Mouse (Mus musculus): ENCODE measurements around the gene Ncbp1. TPM values are rescaled to one million over a fixed set of nuclear protein-coding genes. Genes with fewer than 3 reads are reported as not detected.

Ncbp1 gene
- polyA plus RNA-seq, 1 experiment from 2014 or later, result 145 TPM

- Histone ChIP-seq H3K27ac (ENCODE audit: low read depth, low read length) (no peak overlapping the region), H3K36me3 (ENCODE audit: control insufficient read depth, insufficient read depth, low read length) (no peaks in the 10 kb centered on the region), H3K9ac (ENCODE audit: low read length) (no peak overlapping the region), H3K4me2 (ENCODE audit: low read depth) (no peak overlapping the region), H3K4me1 (ENCODE audit: control insufficient read depth, insufficient read depth, low read length) (peaks cover 2% of the 10 kb centered on the region; the same call in 1 of the 2 replicates), H3K4me3 (ENCODE audit: low read depth, low read length) (no peak overlapping the region), H3K9me3 (ENCODE audit: control insufficient read depth, low read length) (no peaks in the 10 kb centered on the region), H3K27me3 (ENCODE audit: control insufficient read depth, insufficient read depth, low read length) (no peaks in the 10 kb centered on the region)
- WGBS, result 54% methylated on average over 7 of the region's 7 CpGs
- ATAC-seq (ENCODE audit: insufficient read depth, low FRiP score, low TSS enrichment), result no peak
- DNase-seq (ENCODE audit: low spot score), result no peak
Observed at GRCm38 (mm10) chr4:46100539-46100938, 37.9 kb upstream of the Ncbp1 start.

- Histone ChIP-seq H3K4me1 (ENCODE audit: control insufficient read depth, insufficient read depth, low read length) (peaks cover 2% of the 10 kb centered on the region; the same call in 1 of the 2 replicates), H3K4me3 (ENCODE audit: low read depth, low read length) (no peak overlapping the region), H3K27ac (ENCODE audit: low read depth, low read length) (peak overlapping the region; percentile 21; the same call in 1 of the 2 replicates), H3K9me3 (ENCODE audit: control insufficient read depth, low read length) (no peaks in the 10 kb centered on the region), H3K27me3 (ENCODE audit: control insufficient read depth, insufficient read depth, low read length) (no peaks in the 10 kb centered on the region), H3K9ac (ENCODE audit: low read length) (no peak overlapping the region), H3K36me3 (ENCODE audit: control insufficient read depth, insufficient read depth, low read length) (no peaks in the 10 kb centered on the region), H3K4me2 (ENCODE audit: low read depth) (no peak overlapping the region)
- WGBS, result 37% methylated on average over 14 of the region's 14 CpGs
- ATAC-seq (ENCODE audit: insufficient read depth, low FRiP score, low TSS enrichment) (no peak), DNase-seq (ENCODE audit: low spot score) (no peak)
Observed at GRCm38 (mm10) chr4:46101211-46101711, 37.2 kb upstream of the Ncbp1 start.

DNA sequence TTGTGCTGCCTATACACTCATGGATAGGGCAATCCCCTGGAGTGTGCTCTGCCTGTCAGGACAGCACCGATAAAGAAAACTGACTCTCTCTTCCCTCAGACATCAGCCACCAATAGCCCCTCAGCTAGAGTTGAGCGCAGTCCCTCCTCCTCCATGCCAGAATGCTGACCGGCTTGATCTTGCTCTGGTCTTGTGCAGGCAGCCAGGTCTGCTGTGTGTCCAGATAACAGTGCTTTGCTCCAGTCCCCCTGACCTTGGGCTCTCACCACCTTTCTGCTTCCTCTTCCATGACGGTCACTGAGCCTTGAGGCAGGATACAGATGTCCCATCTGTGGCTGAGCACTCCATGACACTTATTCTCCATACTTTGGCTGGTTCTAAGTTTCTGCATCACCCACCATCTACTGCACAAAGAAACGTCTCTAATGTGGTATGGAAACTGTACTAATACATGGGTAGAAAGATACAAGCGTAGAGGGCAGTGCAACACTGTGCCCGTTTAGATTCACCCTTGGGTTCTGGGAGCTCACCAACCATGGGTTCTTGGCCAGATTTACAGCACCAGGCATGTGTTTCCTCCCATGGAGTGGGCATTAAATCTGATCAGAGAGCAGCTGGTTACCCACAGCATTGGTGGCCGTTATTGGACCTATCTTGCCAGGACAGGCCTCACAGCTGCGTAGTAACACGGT is 36.2 kb upstream of the Ncbp1 start:
- Histone ChIP-seq H3K9me3 (ENCODE audit: control insufficient read depth, low read length) (no peaks in the 10 kb centered on the region), H3K9ac (ENCODE audit: low read length) (no peak overlapping the region), H3K27me3 (ENCODE audit: control insufficient read depth, insufficient read depth, low read length) (no peaks in the 10 kb centered on the region), H3K4me2 (ENCODE audit: low read depth) (no peak overlapping the region), H3K36me3 (ENCODE audit: control insufficient read depth, insufficient read depth, low read length) (no peaks in the 10 kb centered on the region), H3K27ac (ENCODE audit: low read depth, low read length) (no peak overlapping the region), H3K4me1 (ENCODE audit: control insufficient read depth, insufficient read depth, low read length) (peaks cover 2% of the 10 kb centered on the region; the same call in 1 of the 2 replicates), H3K4me3 (ENCODE audit: low read depth, low read length) (no peak overlapping the region)
- no peak for ATAC-seq (ENCODE audit: insufficient read depth, low FRiP score, low TSS enrichment)
- DNase-seq (ENCODE audit: low spot score), result no peak
- 90% methylated on average over 10 of the region's 10 CpGs for WGBS

DNA sequence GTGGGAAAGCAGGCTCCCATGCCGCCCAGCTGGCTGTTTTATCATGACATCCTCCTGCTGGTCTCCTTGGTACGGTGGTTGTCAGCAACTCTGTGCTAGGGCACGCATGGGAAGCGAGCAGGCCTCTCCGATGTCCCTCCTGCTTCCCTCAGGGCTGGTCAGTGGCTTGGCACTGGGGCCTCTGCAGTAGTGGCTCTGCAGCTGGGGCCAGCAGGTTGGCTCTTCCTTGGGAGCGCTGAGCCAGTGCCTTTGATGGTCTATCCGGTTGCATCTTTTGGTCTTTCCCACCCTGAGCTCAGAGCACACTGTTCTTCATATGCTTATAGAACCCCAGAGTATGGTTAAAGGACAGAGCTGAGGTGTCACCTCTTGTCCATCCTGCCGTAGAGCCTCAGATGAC is 28.3 kb upstream of the Ncbp1 start:
- Histone ChIP-seq H3K4me3 (ENCODE audit: low read depth, low read length) (no peak overlapping the region), H3K27ac (ENCODE audit: low read depth, low read length) (no peak overlapping the region), H3K4me1 (ENCODE audit: control insufficient read depth, insufficient read depth, low read length) (no peaks in the 10 kb centered on the region), H3K27me3 (ENCODE audit: control insufficient read depth, insufficient read depth, low read length) (no peaks in the 10 kb centered on the region), H3K9ac (ENCODE audit: low read length) (no peak overlapping the region), H3K4me2 (ENCODE audit: low read depth) (no peak overlapping the region), H3K9me3 (ENCODE audit: control insufficient read depth, low read length) (no peaks in the 10 kb centered on the region), H3K36me3 (ENCODE audit: control insufficient read depth, insufficient read depth, low read length) (peaks cover 5% of the 10 kb centered on the region; the same call in 1 of the 2 replicates)
- 88% methylated on average over 8 of the region's 8 CpGs for WGBS
- no peak for ATAC-seq (ENCODE audit: insufficient read depth, low FRiP score, low TSS enrichment)
- no peak for DNase-seq (ENCODE audit: low spot score)

DNA sequence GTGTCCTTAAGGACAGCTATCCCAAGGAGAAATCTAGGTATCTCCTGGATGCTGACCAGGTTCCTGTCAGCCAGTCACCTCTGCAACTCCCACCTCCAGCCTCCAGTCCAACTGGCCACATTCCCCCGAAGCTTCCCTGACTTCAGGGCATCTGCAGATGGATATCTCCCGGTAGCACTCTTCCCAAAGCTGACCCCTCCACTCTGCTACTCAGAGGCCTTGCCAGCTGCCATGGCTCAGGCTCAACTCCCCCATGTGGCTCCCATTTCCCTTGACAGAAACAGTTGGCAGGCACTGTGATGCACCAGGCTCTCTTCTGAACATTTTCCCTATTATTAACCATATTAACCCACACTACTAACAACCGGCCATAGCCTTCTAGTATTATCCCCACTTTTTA is 27.1 kb upstream of the Ncbp1 start:
- no peak overlapping the region for H3K4me2 ChIP-seq (ENCODE audit: low read depth)
- no peak overlapping the region for H3K9ac ChIP-seq (ENCODE audit: low read length)
- H3K36me3 ChIP-seq (ENCODE audit: control insufficient read depth, insufficient read depth, low read length), result peaks cover 11% of the 10 kb centered on the region
- no peaks in the 10 kb centered on the region for H3K9me3 ChIP-seq (ENCODE audit: control insufficient read depth, low read length)
- 79% methylated on average over 3 of the region's 3 CpGs for WGBS
- no peak overlapping the region for H3K27ac ChIP-seq (ENCODE audit: low read depth, low read length)
- ATAC-seq (ENCODE audit: insufficient read depth, low FRiP score, low TSS enrichment), result no peak
- DNase-seq (ENCODE audit: low spot score), result no peak
- H3K4me3 ChIP-seq (ENCODE audit: low read depth, low read length), result no peak overlapping the region
- no peaks in the 10 kb centered on the region for H3K4me1 ChIP-seq (ENCODE audit: control insufficient read depth, insufficient read depth, low read length)
- no peaks in the 10 kb centered on the region for H3K27me3 ChIP-seq (ENCODE audit: control insufficient read depth, insufficient read depth, low read length)

GRCm38 (mm10) chr4:46115308-46115707 is 23.1 kb upstream of the Ncbp1 start:
- 89% methylated on average over 1 of the region's 1 CpGs for WGBS
- no peaks in the 10 kb centered on the region for H3K9me3 ChIP-seq (ENCODE audit: control insufficient read depth, low read length)
- H3K4me3 ChIP-seq (ENCODE audit: low read depth, low read length), result no peak overlapping the region
- H3K27ac ChIP-seq (ENCODE audit: low read depth, low read length), result no peak overlapping the region
- H3K27me3 ChIP-seq (ENCODE audit: control insufficient read depth, insufficient read depth, low read length), result no peaks in the 10 kb centered on the region
- no peak for DNase-seq (ENCODE audit: low spot score)
- no peak overlapping the region for H3K4me2 ChIP-seq (ENCODE audit: low read depth)
- no peak overlapping the region for H3K9ac ChIP-seq (ENCODE audit: low read length)
- ATAC-seq (ENCODE audit: insufficient read depth, low FRiP score, low TSS enrichment), result no peak
- H3K4me1 ChIP-seq (ENCODE audit: control insufficient read depth, insufficient read depth, low read length), result no peaks in the 10 kb centered on the region
- peaks cover 19% of the 10 kb centered on the region for H3K36me3 ChIP-seq (ENCODE audit: control insufficient read depth, insufficient read depth, low read length)

DNA sequence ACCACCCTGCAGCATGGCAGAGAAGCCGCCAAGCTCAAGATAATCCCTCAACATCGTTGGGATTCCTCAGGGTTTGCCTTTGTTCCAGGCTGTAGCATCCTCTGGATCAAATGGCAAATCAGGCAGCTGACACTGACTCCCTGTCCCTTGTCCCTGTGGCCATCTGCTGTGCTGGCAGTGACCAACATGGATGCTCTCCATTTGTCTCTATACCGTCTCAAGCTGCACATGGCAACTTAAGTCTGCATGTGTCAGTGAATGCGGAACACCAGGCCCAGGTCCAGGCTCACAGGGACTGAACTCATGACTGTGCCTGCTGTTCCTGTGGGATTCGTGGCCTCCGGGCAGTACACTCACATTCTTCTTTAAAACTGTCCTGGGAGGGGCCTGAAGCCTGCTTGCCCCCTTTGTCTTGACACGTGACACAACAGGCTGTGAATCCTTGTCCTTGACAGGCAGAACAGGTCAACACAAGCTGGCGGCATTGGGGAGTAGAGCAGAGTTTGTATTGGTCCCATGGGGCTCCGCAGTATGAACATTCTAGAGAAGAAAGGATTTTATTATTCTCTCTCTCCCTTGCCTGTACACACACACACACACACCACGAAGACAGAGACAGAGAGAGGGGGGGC is 21.8 kb upstream of the Ncbp1 start:
- Histone ChIP-seq H3K36me3 (ENCODE audit: control insufficient read depth, insufficient read depth, low read length) (peaks cover 23% of the 10 kb centered on the region), H3K27me3 (ENCODE audit: control insufficient read depth, insufficient read depth, low read length) (no peaks in the 10 kb centered on the region), H3K4me2 (ENCODE audit: low read depth) (no peak overlapping the region), H3K4me1 (ENCODE audit: control insufficient read depth, insufficient read depth, low read length) (no peaks in the 10 kb centered on the region), H3K4me3 (ENCODE audit: low read depth, low read length) (no peak overlapping the region), H3K27ac (ENCODE audit: low read depth, low read length) (no peak overlapping the region), H3K9me3 (ENCODE audit: control insufficient read depth, low read length) (no peaks in the 10 kb centered on the region), H3K9ac (ENCODE audit: low read length) (no peak overlapping the region)
- 74% methylated on average over 10 of the region's 10 CpGs for WGBS
- ATAC-seq (ENCODE audit: insufficient read depth, low FRiP score, low TSS enrichment) (no peak), DNase-seq (ENCODE audit: low spot score) (no peak)

DNA sequence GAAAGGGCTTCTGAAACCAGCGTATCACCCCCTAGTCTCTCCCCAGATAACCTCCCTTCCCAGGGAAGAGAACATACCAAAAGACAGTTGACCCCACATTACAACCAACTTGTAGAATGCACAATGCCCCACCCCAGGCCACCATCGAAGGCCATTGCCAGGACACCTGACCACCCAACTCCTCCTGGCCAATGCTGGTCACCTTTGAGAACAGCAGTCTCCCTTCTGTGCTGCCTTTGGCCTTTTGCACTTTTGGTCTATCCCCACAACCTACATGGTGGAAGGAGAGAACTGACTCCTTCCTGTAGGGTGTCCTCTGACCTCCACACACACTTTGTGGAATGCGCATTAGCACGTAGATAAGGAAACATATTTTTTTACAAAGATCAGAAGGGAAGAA is 20.9 kb upstream of the Ncbp1 start:
- no peak overlapping the region for H3K27ac ChIP-seq (ENCODE audit: low read depth, low read length)
- no peaks in the 10 kb centered on the region for H3K9me3 ChIP-seq (ENCODE audit: control insufficient read depth, low read length)
- no peak for DNase-seq (ENCODE audit: low spot score)
- no peak overlapping the region for H3K9ac ChIP-seq (ENCODE audit: low read length)
- no peak overlapping the region for H3K4me3 ChIP-seq (ENCODE audit: low read depth, low read length)
- WGBS, result 88% methylated on average over 4 of the region's 4 CpGs
- no peak for ATAC-seq (ENCODE audit: insufficient read depth, low FRiP score, low TSS enrichment)
- H3K4me1 ChIP-seq (ENCODE audit: control insufficient read depth, insufficient read depth, low read length), result no peaks in the 10 kb centered on the region
- no peak overlapping the region for H3K4me2 ChIP-seq (ENCODE audit: low read depth)
- no peaks in the 10 kb centered on the region for H3K27me3 ChIP-seq (ENCODE audit: control insufficient read depth, insufficient read depth, low read length)
- H3K36me3 ChIP-seq (ENCODE audit: control insufficient read depth, insufficient read depth, low read length), result peaks cover 28% of the 10 kb centered on the region
